Mouse (Mus musculus) spleen, adult 2 months (tissue): ENCODE measurements at regions not wholly inside any gene's neighbourhood (a gene's known extent, or its start where the extent isn't known, plus 50 kb on each side); places are given as distances from the start of the nearest gene placed in this dataset.

Experiments used
- CTCF ChIP-seq: fragments of 200-500 bp; IDR thresholded peaks from 2 replicates; pipeline ENCODE4 v1.5.1; 2011; ENCODE audit warnings: mild to moderate bottlenecking, inconsistent platforms; ENCODE audit not compliant: insufficient read depth, insufficient read length, insufficient replicate concordance; ENCODE audit errors: extremely low read depth
- POLR2A ChIP-seq: fragments of 200-500 bp; IDR thresholded peaks from 2 replicates; pipeline ENCODE4 v1.6.1; 2011; ENCODE audit warnings: low read depth, low read length, inconsistent platforms

DNA sequence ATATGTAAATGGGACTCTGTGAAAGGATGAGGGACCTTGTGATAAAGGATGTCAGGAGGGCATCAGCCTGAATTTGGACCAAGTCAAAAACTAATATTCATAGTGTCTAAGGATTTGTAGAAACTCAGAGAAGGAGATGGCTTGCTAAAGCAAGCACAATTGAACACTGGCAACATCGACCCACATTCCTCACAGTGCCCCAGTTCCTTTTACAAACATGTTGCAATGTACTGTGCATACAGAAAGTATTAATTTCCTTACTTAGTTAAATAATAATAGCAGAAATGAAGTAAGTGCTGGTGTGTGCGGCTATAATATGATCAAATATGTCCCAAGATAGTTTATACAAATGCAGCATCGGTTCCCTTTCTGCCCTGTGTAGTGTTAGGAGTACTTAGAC lies 841.3 kb upstream of the Lrrc6 start:
- TF ChIP-seq POLR2A (no peak), CTCF (no peak)
